Mouse (Mus musculus) liver, embryonic 11.5 days (tissue): ENCODE measurements at regions not wholly inside any gene's neighbourhood (a gene's known extent, or its start where the extent isn't known, plus 50 kb on each side); places are given as distances from the start of the nearest gene placed in this dataset.

Experiments
- ATAC-seq: fragments of 200-750 bp; cut with Nextera tagmentation; replicated peaks from 2 replicates; pipeline ENCODE4 v1.8.0; 2017; ENCODE audit warnings: moderate number of reproducible peaks, mild to moderate bottlenecking, moderate TSS enrichment, moderate library complexity; ENCODE audit not compliant: low FRiP score
- DNase-seq: peaks from one replicate; pipeline ENCODE4 v3.0.0-alpha.2; 2017; ENCODE audit warnings: low spot score
- H3K27ac ChIP-seq: fragments of 300-500 bp; sonication (generic); 2 replicates; pipeline ENCODE4 v1.5.1; 2014; ENCODE audit warnings: mild to moderate bottlenecking, low read depth, low read length, control low read depth
- H3K27me3 ChIP-seq: fragments of 300-500 bp; sonication (generic); replicated peaks from 2 replicates; pipeline ENCODE4 v1.6.1; 2014; ENCODE audit warnings: low read length, mixed read lengths; ENCODE audit not compliant: control insufficient read depth, insufficient read depth
- H3K36me3 ChIP-seq: fragments of 300-500 bp; sonication (generic); 2 replicates; pipeline ENCODE4 v1.6.1; 2014; ENCODE audit warnings: mild to moderate bottlenecking, low read length, moderate library complexity, mixed read lengths; ENCODE audit not compliant: control insufficient read depth, insufficient read depth
- H3K4me1 ChIP-seq: fragments of 300-500 bp; sonication (generic); replicated peaks from 2 replicates; pipeline ENCODE4 v1.6.1; 2014; ENCODE audit warnings: low read length, mixed read lengths; ENCODE audit not compliant: control insufficient read depth, insufficient read depth
- H3K4me2 ChIP-seq: fragments of 300-500 bp; sonication (generic); 2 replicates; pipeline ENCODE4 v1.6.1; 2014; ENCODE audit warnings: mild to moderate bottlenecking, control low read depth, moderate library complexity
- H3K4me3 ChIP-seq: fragments of 300-500 bp; sonication (generic); 2 replicates; pipeline ENCODE4 v1.5.1; 2014; ENCODE audit warnings: low read depth, low read length, control low read depth
- H3K9ac ChIP-seq: fragments of 300-500 bp; sonication (generic); 2 replicates; pipeline ENCODE4 v1.6.1; 2014; ENCODE audit warnings: low read depth, low read length, control low read depth
- H3K9me3 ChIP-seq: fragments of 300-500 bp; sonication (generic); 2 replicates; pipeline ENCODE4 v1.6.1; 2016; ENCODE audit warnings: low read length, inconsistent platforms, mixed read lengths; ENCODE audit not compliant: control insufficient read depth
- WGBS: fragments of 180-500 bp; shearing (Covaris S2); extraction: QIAGEN DNeasy Blood & Tissue Kit; methylation state at CpG from one replicate; pipeline ENCODE4 v1.1.7; 2014; 5-methylcytosine and 5-hydroxymethylcytosine counted together

- WGBS = 51% methylated on average over 5 of the region's 5 CpGs
- no peak for ATAC-seq
- H3K27me3 ChIP-seq = peaks cover 2% of the 10 kb centered on the region; the same call in 1 of the 2 replicates
These were observed 231.3 kb downstream of the Rybp start for GRCm38 (mm10) chr6:100055980-100056379.

GRCm38 (mm10) chr6:100052955-100053795 is 234.1 kb downstream of the Rybp start:
- Histone ChIP-seq H3K36me3 (no peaks in the 10 kb centered on the region), H3K27me3 (no peaks in the 10 kb centered on the region), H3K9ac (no peak overlapping the region), H3K27ac (no peak overlapping the region), H3K9me3 (no peaks in the 10 kb centered on the region), H3K4me1 (0 out of 2 replicates have a peak, but pooled peaks cover 3% of the 10 kb centered on the region), H3K4me2 (no peak overlapping the region), H3K4me3 (no peak overlapping the region)
- ATAC-seq (no peak), DNase-seq (no peak)
- whole genome bisulfite sequencing = 62% methylated on average over 8 of the region's 8 CpGs

More at GRCm38 (mm10) chr6:100055980-100056379, 231.3 kb downstream of the Rybp start:
- no peak for DNase-seq
- Histone ChIP-seq H3K9me3 (no peaks in the 10 kb centered on the region), H3K36me3 (no peaks in the 10 kb centered on the region), H3K4me2 (no peak overlapping the region), H3K4me3 (no peak overlapping the region), H3K9ac (no peak overlapping the region), H3K27ac (no peak overlapping the region), H3K4me1 (0 out of 2 replicates have a peak, but pooled peaks cover 3% of the 10 kb centered on the region)

GRCm38 (mm10) chr6:100052406-100052805 is 234.9 kb downstream of the Rybp start:
- ATAC-seq (no peak), DNase-seq (no peak)
- H3K27ac ChIP-seq = no peak overlapping the region
- no peaks in the 10 kb centered on the region for H3K36me3 ChIP-seq
- H3K27me3 ChIP-seq = no peaks in the 10 kb centered on the region
- H3K4me1 ChIP-seq = 0 out of 2 replicates have a peak, but pooled peaks cover 3% of the 10 kb centered on the region
- H3K4me3 ChIP-seq = no peak overlapping the region
- no peak overlapping the region for H3K4me2 ChIP-seq
- no peaks in the 10 kb centered on the region for H3K9me3 ChIP-seq
- WGBS = 81% methylated on average over 4 of the region's 4 CpGs
- H3K9ac ChIP-seq = no peak overlapping the region

GRCm38 (mm10) chr6:100049036-100049435 is 238.2 kb downstream of the Rybp start:
- no peak overlapping the region for H3K4me3 ChIP-seq
- DNase-seq (no peak), ATAC-seq (no peak)
- no peaks in the 10 kb centered on the region for H3K36me3 ChIP-seq
- WGBS = 82% methylated on average over 3 of the region's 3 CpGs
- no peak overlapping the region for H3K27ac ChIP-seq
- no peak overlapping the region for H3K4me2 ChIP-seq
- H3K9me3 ChIP-seq = no peaks in the 10 kb centered on the region
- peaks cover 9% of the 10 kb centered on the region; the same call in 1 of the 2 replicates for H3K4me1 ChIP-seq
- no peaks in the 10 kb centered on the region; the same call in 1 of the 2 replicates for H3K27me3 ChIP-seq
- H3K9ac ChIP-seq = no peak overlapping the region

- H3K27ac ChIP-seq = no peak overlapping the region
- H3K36me3 ChIP-seq = no peaks in the 10 kb centered on the region
- H3K4me3 ChIP-seq = no peak overlapping the region
- ATAC-seq = 0 out of 2 replicates have a peak, but pooled peaks have one; percentile 43
- H3K9ac ChIP-seq = no peak overlapping the region
- 19% methylated on average over 12 of the region's 12 CpGs for WGBS
- DNase-seq = no peak
- peaks cover 6% of the 10 kb centered on the region; the same call in 1 of the 2 replicates for H3K4me1 ChIP-seq
- no peaks in the 10 kb centered on the region for H3K9me3 ChIP-seq
- H3K4me2 ChIP-seq = peak overlapping the region; percentile 3
- H3K27me3 ChIP-seq = no peaks in the 10 kb centered on the region; the same call in none of the 2 replicates
These were observed 240.9 kb downstream of the Rybp start for GRCm38 (mm10) chr6:100046186-100046990.

- 79% methylated on average over 6 of the region's 6 CpGs for WGBS
- ATAC-seq = no peak
- no peak overlapping the region for H3K4me2 ChIP-seq
- peaks cover 6% of the 10 kb centered on the region; the same call in 1 of the 2 replicates for H3K4me1 ChIP-seq
- no peaks in the 10 kb centered on the region; the same call in none of the 2 replicates for H3K27me3 ChIP-seq
- H3K4me3 ChIP-seq = no peak overlapping the region
- H3K9ac ChIP-seq = no peak overlapping the region
- H3K27ac ChIP-seq = no peak overlapping the region
- no peaks in the 10 kb centered on the region for H3K9me3 ChIP-seq
- no peak for DNase-seq
- H3K36me3 ChIP-seq = no peaks in the 10 kb centered on the region
These were observed 242.2 kb downstream of the Rybp start for GRCm38 (mm10) chr6:100045109-100045508.

GRCm38 (mm10) chr6:100041161-100041560 is 246.1 kb downstream of the Rybp start:
- no peak for ATAC-seq
- 54% methylated on average over 5 of the region's 5 CpGs for WGBS
- Histone ChIP-seq H3K27me3 (no peaks in the 10 kb centered on the region; the same call in none of the 2 replicates), H3K4me1 (no peaks in the 10 kb centered on the region; the same call in 1 of the 2 replicates), H3K27ac (no peak overlapping the region), H3K4me3 (no peak overlapping the region), H3K9me3 (no peaks in the 10 kb centered on the region), H3K9ac (no peak overlapping the region), H3K4me2 (no peak overlapping the region), H3K36me3 (no peaks in the 10 kb centered on the region)
- no peak for DNase-seq

- Histone ChIP-seq H3K27me3 (no peaks in the 10 kb centered on the region; the same call in 1 of the 2 replicates), H3K27ac (no peak overlapping the region), H3K4me3 (no peak overlapping the region)
These were observed 246.8 kb downstream of the Rybp start for GRCm38 (mm10) chr6:100040459-100040984.

More at GRCm38 (mm10) chr6:100040459-100040984, 246.8 kb downstream of the Rybp start:
- WGBS = 23% methylated on average over 7 of the region's 7 CpGs
- no peak overlapping the region for H3K9ac ChIP-seq
- H3K4me1 ChIP-seq = no peaks in the 10 kb centered on the region; the same call in 1 of the 2 replicates
- no peak for ATAC-seq
- no peak for DNase-seq
- H3K36me3 ChIP-seq = no peaks in the 10 kb centered on the region
- H3K9me3 ChIP-seq = no peaks in the 10 kb centered on the region
- H3K4me2 ChIP-seq = no peak overlapping the region
